Mouse (Mus musculus) lung, postnatal 0 days (tissue): ENCODE results near the gene Tesmin. TPM values are rescaled to one million over a fixed set of nuclear protein-coding genes. Genes with fewer than 3 reads are reported as not detected.
A peak's percentile ranks its signal among the peaks of the same experiment; 100 is the strongest.

Experiments used
- ATAC-seq: fragments of 200-750 bp; cut with Nextera tagmentation; 2 replicates; pipeline ENCODE4 v1.8.0; 2017; ENCODE audit warnings: moderate library complexity
- DNase-seq: peaks from one replicate; pipeline ENCODE4 v3.0.0-alpha.2; 2016; ENCODE audit warnings: low spot score
- H3K27ac ChIP-seq: fragments of 300-500 bp; sonication (generic); 2 replicates; pipeline ENCODE4 v1.5.1; 2014; ENCODE audit warnings: antibody characterized with exemption, mild to moderate bottlenecking, low read length, mixed read lengths
- H3K27me3 ChIP-seq: fragments of 300-500 bp; sonication (generic); replicated peaks from 2 replicates; pipeline ENCODE4 v1.6.1; 2014; ENCODE audit warnings: low read length, mixed read lengths; ENCODE audit not compliant: insufficient read depth
- H3K36me3 ChIP-seq: fragments of 300-500 bp; sonication (generic); 2 replicates; pipeline ENCODE4 v1.6.1; 2014; ENCODE audit warnings: low read length, mixed read lengths; ENCODE audit not compliant: insufficient read depth
- H3K4me1 ChIP-seq: fragments of 300-500 bp; sonication (generic); 2 replicates; pipeline ENCODE4 v1.6.1; 2014; ENCODE audit warnings: antibody characterized with exemption, low read depth, low read length, mixed read lengths; ENCODE audit not compliant: insufficient read depth
- H3K4me2 ChIP-seq: fragments of 300-500 bp; sonication (generic); replicated peaks from 2 replicates; pipeline ENCODE4 v1.6.1; 2014; ENCODE audit warnings: low read depth, mild to moderate bottlenecking, low read length, moderate library complexity, mixed read lengths
- H3K4me3 ChIP-seq: fragments of 300-500 bp; sonication (generic); 2 replicates; pipeline ENCODE4 v1.5.1; 2014; ENCODE audit warnings: low read depth, low read length
- H3K9ac ChIP-seq: fragments of 300-500 bp; sonication (generic); replicated peaks from 2 replicates; pipeline ENCODE4 v1.6.1; 2014; ENCODE audit warnings: low read depth, mild to moderate bottlenecking
- H3K9me3 ChIP-seq: fragments of 300-500 bp; sonication (generic); 2 replicates; pipeline ENCODE4 v1.6.1; 2016; ENCODE audit warnings: low read length, mixed read lengths
- CTCF ChIP-seq: IDR thresholded peaks from 2 replicates; pipeline ENCODE4 v1.5.1; 2016; ENCODE audit warnings: antibody characterized with exemption, mild to moderate bottlenecking
- EP300 ChIP-seq: IDR thresholded peaks from 2 replicates; pipeline ENCODE4 v1.6.1; 2016; ENCODE audit warnings: antibody characterized with exemption, mild to moderate bottlenecking, control low read depth
- WGBS: fragments of 180-500 bp; shearing (Covaris S2); extraction: QIAGEN DNeasy Blood & Tissue Kit; methylation state at CpG from one replicate; pipeline ENCODE4 v1.1.7; 2014; 5-methylcytosine and 5-hydroxymethylcytosine counted together
- polyA plus RNA-seq: library from polyadenylated mRNA; unstranded; fragments of >200 nt; fragmentation: Nextera tagmentation; extraction: Ambion mirVana; gene quantifications from 2 replicates; pipeline ENCODE4 v1.2.1, GENCODE M21; 2015

Gene Tesmin
- polyA plus RNA-seq, 1 experiment from 2014 or later: 0.68 TPM

GRCm38 (mm10) chr19:3401943-3402342 is 13.3 kb downstream of the Tesmin start:
- no peak overlapping the region for H3K27ac ChIP-seq
- H3K9ac ChIP-seq: no peak overlapping the region
- WGBS: 40% methylated on average over 7 of the region's 7 CpGs
- DNase-seq (no peak), ATAC-seq (no peak)
- TF ChIP-seq EP300: no peak
- no peak for TF ChIP-seq CTCF
- no peak overlapping the region for H3K4me2 ChIP-seq
- H3K27me3 ChIP-seq: no peaks in the 10 kb centered on the region
- no peaks in the 10 kb centered on the region for H3K9me3 ChIP-seq
- H3K36me3 ChIP-seq: no peaks in the 10 kb centered on the region
- no peak overlapping the region for H3K4me3 ChIP-seq
- H3K4me1 ChIP-seq: no peaks in the 10 kb centered on the region

DNA sequence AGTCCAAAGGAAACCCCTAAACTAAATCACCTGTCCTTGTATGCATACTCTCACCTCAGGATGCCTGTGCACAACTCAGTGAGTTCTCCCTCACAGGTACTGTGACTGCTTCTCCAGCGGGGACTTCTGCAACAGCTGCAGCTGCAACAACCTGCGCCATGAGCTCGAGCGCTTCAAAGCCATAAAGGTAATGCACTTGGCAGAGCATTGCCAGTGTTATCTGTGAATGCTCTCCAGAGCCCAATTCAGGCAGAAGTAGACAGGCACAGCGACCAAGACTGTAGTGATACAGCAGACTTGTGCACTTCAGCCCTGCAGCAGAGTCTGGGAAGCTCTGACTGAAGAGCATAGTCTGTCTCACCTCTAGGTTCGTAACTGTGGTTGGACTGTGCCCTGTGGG is 13.7 kb downstream of the Tesmin start:
- 74% methylated on average over 6 of the region's 6 CpGs for WGBS
- no peak for ATAC-seq
- no peak overlapping the region for H3K4me2 ChIP-seq

GRCm38 (mm10) chr19:3404030-3404429 is 15.4 kb downstream of the Tesmin start:
- WGBS: 75% methylated on average over 7 of the region's 7 CpGs
- Histone ChIP-seq H3K9ac (no peak overlapping the region), H3K36me3 (no peaks in the 10 kb centered on the region), H3K27me3 (no peaks in the 10 kb centered on the region), H3K4me1 (no peaks in the 10 kb centered on the region), H3K27ac (no peak overlapping the region), H3K9me3 (no peaks in the 10 kb centered on the region), H3K4me2 (no peak overlapping the region), H3K4me3 (no peak overlapping the region)
- ATAC-seq (no peak), DNase-seq (no peak)
- no peak for TF ChIP-seq EP300
- no peak for TF ChIP-seq CTCF

More for the DNA sequence above, 13.7 kb downstream of the Tesmin start:
- Histone ChIP-seq H3K4me1 (no peaks in the 10 kb centered on the region), H3K27ac (no peak overlapping the region), H3K36me3 (no peaks in the 10 kb centered on the region), H3K4me3 (no peak overlapping the region), H3K9ac (no peak overlapping the region), H3K27me3 (no peaks in the 10 kb centered on the region), H3K9me3 (no peaks in the 10 kb centered on the region)
- no peak for DNase-seq
- TF ChIP-seq CTCF: no peak

GRCm38 (mm10) chr19:3405531-3406281 is 17.0 kb downstream of the Tesmin start:
- DNase-seq (no peak), ATAC-seq (no peak)
- no peak for TF ChIP-seq EP300
- TF ChIP-seq CTCF: no peak
- Histone ChIP-seq H3K36me3 (no peaks in the 10 kb centered on the region), H3K27me3 (no peaks in the 10 kb centered on the region), H3K9me3 (no peaks in the 10 kb centered on the region), H3K9ac (no peak overlapping the region), H3K27ac (no peak overlapping the region), H3K4me1 (no peaks in the 10 kb centered on the region), H3K4me3 (no peak overlapping the region), H3K4me2 (no peak overlapping the region)
- WGBS: 33% methylated on average over 1 of the region's 1 CpGs

GRCm38 (mm10) chr19:3414268-3414733 is 25.6 kb downstream of the Tesmin start, which contains the start of gene Gal:
TSS of gene Gal (minus strand) at chr19:3414544.
- ATAC-seq: peak; percentile 61
- no peak for DNase-seq
- Histone ChIP-seq H3K27me3 (peaks cover 9% of the 10 kb centered on the region; the same call in 1 of the 2 replicates), H3K36me3 (no peaks in the 10 kb centered on the region), H3K9me3 (no peaks in the 10 kb centered on the region), H3K4me3 (peak within 1 kb of the TSS; percentile 19; the same call in 1 of the 2 replicates), H3K27ac (no peak within 1 kb of the TSS), H3K4me1 (peaks cover 7% of the 10 kb centered on the region; the same call in 1 of the 2 replicates), H3K9ac (no peak within 1 kb of the TSS), H3K4me2 (peak within 1 kb of the TSS; percentile 48)
- 3% methylated on average over 36 of the region's 37 CpGs for WGBS
- TF ChIP-seq CTCF (no peak), EP300 (no peak)

GRCm38 (mm10) chr19:3419251-3419650 is 30.6 kb downstream of the Tesmin start:
- ATAC-seq: 0 out of 2 replicates have a peak, but pooled peaks have one; percentile 27
- no peak for DNase-seq
- 46% methylated on average over 5 of the region's 5 CpGs for whole genome bisulfite sequencing
- Histone ChIP-seq H3K9me3 (no peaks in the 10 kb centered on the region), H3K4me1 (peaks cover 4% of the 10 kb centered on the region; the same call in 1 of the 2 replicates), H3K9ac (no peak overlapping the region), H3K36me3 (no peaks in the 10 kb centered on the region), H3K27me3 (peaks cover under 1% of the 10 kb centered on the region; the same call in 1 of the 2 replicates), H3K27ac (no peak overlapping the region), H3K4me2 (no peak overlapping the region), H3K4me3 (no peak overlapping the region)
- no peak for TF ChIP-seq EP300
- no peak for TF ChIP-seq CTCF
